Mouse (Mus musculus): ENCODE measurements at regions not wholly inside any gene's neighbourhood (a gene's known extent, or its start where the extent isn't known, plus 50 kb on each side); places are given as distances from the start of the nearest gene placed in this dataset.
A peak's percentile ranks its signal among the peaks of the same experiment; 100 is the strongest.
"Not testable (repeated sequence)": the region's sequence is repeated elsewhere in the genome, so short reads cannot be mapped to it uniquely, and the experiment has no call there.

DNA sequence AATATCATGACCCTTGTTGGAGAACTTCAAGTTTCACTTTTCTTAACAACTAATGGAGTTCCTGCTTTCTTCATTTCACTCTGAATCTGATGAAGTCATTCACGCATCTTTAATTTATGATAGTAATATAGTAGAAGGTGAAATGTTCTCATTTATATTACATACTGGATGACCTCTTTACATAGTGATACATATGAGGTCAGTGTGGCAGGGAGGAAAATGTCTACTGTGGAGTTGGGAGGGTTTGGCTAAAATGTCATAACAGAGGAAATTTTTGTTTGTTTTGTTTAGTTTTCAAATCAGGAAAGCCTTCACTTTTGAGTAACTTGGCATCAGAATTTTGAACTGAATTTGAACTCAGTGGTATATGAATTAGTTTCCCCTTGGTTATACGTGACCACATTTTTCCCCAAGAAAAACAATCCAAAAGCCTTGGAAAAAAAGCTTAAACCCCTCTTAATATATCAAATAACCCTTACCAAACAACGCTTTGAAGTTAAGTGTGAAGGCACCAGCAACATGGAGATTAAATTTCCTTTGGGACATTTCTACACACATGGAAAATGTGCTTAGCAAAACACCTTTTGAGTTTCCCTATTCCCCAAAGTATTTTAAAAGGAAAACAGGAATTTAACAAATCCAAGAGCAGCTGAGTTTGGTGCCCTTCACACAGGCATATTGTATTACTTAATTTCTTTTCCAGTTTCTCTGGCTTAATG is 377.6 kb upstream of the Nrsn1 start:
- no peak overlapping the region for H3K4me2 ChIP-seq

DNA sequence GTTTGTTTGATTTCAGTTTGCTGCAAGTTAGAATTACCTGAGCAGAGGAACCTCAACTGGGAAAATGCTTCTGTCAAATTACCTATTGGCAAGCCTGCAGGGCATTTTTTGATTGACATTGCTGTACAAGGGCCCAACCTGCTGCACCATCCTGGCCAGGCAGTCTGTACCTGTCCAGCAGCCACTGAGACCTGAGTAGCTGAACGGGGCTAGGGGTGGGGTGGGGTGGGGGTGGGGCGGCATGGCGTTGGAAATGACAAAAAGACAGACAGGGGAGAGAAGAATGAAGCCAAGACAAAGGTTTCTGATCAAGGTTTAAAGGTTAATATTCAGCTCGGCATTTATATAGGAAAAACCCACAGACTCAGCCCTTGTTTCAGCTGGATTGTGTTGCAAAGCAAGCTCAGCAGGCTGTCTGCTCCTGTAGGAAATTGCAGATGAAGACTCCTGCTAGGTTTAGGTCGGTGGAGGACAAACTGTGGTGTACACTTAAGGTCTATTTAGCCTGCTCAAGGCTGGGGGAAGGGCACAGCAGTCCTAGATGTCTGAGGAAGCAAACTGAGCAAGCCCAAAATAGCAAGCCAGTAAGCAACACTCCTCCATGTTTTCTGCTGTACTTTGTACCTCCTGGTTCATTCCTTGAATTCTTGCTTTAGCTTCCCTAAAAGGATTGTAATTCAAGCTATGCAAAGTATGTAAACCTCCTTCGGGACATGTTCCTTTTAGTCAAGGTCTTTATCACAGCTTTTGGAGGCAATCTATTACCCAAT is 369.4 kb upstream of the Nrsn1 start:
- WGBS = 12% methylated on average over 6 of the region's 6 CpGs
- Histone ChIP-seq H3K4me1 (replicated peaks) (no peaks in the 10 kb centered on the region), H3K4me2 (no peak overlapping the region), H3K9me3 (no peaks in the 10 kb centered on the region), H3K36me3 (no peaks in the 10 kb centered on the region), H3K27me3 (no peaks in the 10 kb centered on the region), H3K4me3 (no peak overlapping the region), H3K27ac (replicated peaks) (no peak overlapping the region), H3K9ac (no peak overlapping the region)
- ATAC-seq (ENCODE audit: low FRiP score, low read depth) = no peak

More for the DNA sequence above, 377.6 kb upstream of the Nrsn1 start:
- Histone ChIP-seq H3K36me3 (no peaks in the 10 kb centered on the region), H3K9me3 (no peaks in the 10 kb centered on the region), H3K4me3 (no peak overlapping the region), H3K27ac (replicated peaks) (no peak overlapping the region), H3K4me1 (replicated peaks) (no peaks in the 10 kb centered on the region), H3K9ac (no peak overlapping the region), H3K27me3 (no peaks in the 10 kb centered on the region)
- 83% methylated on average over 3 of the region's 3 CpGs for whole genome bisulfite sequencing
- no peak for ATAC-seq (ENCODE audit: low FRiP score, low read depth)

DNA sequence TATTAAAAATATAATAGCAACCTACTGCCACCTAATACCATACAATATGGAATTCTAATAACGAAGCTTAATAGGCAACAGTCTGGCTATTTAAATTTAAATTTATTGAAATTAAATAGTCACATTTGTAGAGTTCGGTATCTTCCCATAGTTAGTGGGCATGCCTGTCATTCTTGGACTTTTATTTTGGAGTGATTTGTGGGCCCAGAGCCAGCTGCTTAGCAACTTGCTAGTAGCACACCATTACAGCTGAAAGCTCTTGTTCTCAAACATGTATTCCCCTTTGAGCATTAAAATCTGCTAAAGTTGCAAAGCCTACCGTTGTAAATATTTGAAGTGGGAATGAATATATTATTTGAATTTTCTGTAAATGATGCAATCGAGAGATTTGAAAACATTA is 359.2 kb upstream of the Nrsn1 start:
- H3K27me3 ChIP-seq = no peaks in the 10 kb centered on the region
- no peaks in the 10 kb centered on the region for H3K9me3 ChIP-seq
- H3K4me2 ChIP-seq = no peak overlapping the region
- H3K4me3 ChIP-seq = no peak overlapping the region
- ATAC-seq (ENCODE audit: low FRiP score, low read depth) = no peak
- H3K36me3 ChIP-seq = no peaks in the 10 kb centered on the region
- 48% methylated on average over 4 of the region's 4 CpGs for WGBS
- H3K27ac ChIP-seq (replicated peaks) = no peak overlapping the region
- H3K4me1 ChIP-seq (replicated peaks) = no peaks in the 10 kb centered on the region
- no peak overlapping the region for H3K9ac ChIP-seq

DNA sequence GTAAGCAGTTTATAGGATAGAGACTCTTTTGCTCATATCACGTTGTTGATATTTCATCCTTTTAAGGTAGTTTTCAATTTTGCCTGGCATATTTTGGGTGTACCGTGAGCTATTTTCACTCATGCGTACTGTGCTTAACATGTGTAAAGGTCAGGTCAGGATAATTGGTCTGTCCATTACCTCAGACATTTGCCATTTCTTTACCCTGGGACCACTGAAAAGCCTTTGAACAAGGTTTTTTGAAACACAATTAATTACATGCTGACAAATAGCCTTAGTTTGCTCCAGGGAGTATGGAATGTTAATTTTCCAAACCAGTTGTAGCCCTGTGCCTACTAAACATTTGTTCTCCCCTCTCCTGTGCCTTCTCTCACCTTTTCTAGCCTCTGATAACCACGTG is 347.3 kb upstream of the Nrsn1 start:
- Histone ChIP-seq H3K4me3 (no peak overlapping the region), H3K4me2 (no peak overlapping the region), H3K9ac (no peak overlapping the region), H3K9me3 (no peaks in the 10 kb centered on the region), H3K27ac (replicated peaks) (no peak overlapping the region), H3K27me3 (no peaks in the 10 kb centered on the region), H3K36me3 (no peaks in the 10 kb centered on the region), H3K4me1 (replicated peaks) (no peaks in the 10 kb centered on the region)
- 40% methylated on average over 4 of the region's 4 CpGs for WGBS
- ATAC-seq (ENCODE audit: low FRiP score, low read depth) = no peak

DNA sequence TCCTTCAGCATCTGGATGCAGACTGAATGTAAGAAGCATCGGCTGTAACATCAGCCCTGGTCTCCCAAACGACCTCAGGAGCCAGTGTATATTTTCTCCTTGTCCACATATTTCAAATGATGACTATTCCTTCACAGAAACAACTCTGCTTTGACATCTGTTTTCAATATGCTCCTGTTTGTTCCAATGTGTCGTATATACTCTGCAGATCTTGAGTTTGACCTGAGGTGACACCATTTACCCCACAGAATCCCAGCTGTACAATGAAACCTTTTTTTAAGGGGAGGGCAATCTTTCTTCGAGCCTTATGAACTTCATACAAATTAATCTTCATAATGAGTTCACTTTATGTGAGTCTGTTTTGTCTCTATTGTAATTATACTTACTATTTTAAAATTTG is 341.7 kb upstream of the Nrsn1 start:
- no peak overlapping the region for H3K4me2 ChIP-seq
- whole genome bisulfite sequencing = 76% methylated on average over 4 of the region's 4 CpGs
- no peaks in the 10 kb centered on the region for H3K4me1 ChIP-seq (replicated peaks)
- H3K4me3 ChIP-seq = no peak overlapping the region
- H3K36me3 ChIP-seq = no peaks in the 10 kb centered on the region
- no peak overlapping the region for H3K27ac ChIP-seq (replicated peaks)
- H3K9me3 ChIP-seq = no peaks in the 10 kb centered on the region
- ATAC-seq (ENCODE audit: low FRiP score, low read depth) = no peak
- no peak overlapping the region for H3K9ac ChIP-seq
- no peaks in the 10 kb centered on the region for H3K27me3 ChIP-seq

DNA sequence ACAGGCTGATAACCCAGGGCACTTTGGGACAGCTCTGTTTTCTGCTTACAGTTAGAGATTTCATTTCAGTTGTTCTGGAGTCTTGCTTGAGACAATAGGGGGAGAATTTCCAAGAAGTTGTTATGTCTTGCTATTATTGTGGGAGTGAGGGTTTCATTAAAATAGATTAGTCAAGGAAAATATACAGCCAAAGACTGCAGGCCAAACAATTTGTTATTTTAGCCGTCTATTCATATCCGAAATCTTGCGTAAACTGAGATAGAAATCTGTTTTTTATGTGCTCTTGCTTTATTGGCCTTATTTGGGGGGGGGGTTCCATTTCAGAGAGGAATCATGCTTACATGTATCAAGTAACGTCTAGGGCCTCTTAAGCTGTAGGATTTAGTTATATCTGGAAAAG is 339.3 kb upstream of the Nrsn1 start:
- no peak overlapping the region for H3K4me2 ChIP-seq
- no peaks in the 10 kb centered on the region for H3K9me3 ChIP-seq
- 89% methylated on average over 4 of the region's 4 CpGs for WGBS
- H3K4me1 ChIP-seq (replicated peaks) = no peaks in the 10 kb centered on the region
- no peak overlapping the region for H3K27ac ChIP-seq (replicated peaks)
- H3K4me3 ChIP-seq = no peak overlapping the region
- H3K36me3 ChIP-seq = no peaks in the 10 kb centered on the region
- H3K9ac ChIP-seq = no peak overlapping the region
- H3K27me3 ChIP-seq = no peaks in the 10 kb centered on the region
- no peak for ATAC-seq (ENCODE audit: low FRiP score, low read depth)

DNA sequence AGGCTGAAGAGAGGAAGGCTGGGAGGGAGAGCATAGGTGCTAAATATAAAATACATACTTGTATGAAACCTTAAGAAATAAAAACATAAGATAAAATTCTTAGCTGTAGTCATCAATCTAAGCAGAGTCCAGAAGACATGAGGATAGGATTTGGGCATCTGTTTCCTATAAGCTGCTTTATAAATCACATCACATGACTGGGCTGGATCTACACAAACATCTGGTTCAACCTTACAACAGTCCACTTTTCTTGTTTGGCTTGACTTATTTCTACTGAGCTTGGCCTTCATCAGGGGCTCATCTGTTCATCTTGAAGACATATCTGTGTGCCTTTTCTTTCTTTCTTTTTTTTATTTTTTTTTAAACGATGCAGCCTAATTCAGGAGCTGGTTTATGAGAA is 338.9 kb upstream of the Nrsn1 start:
- 89% methylated on average over 1 of the region's 1 CpGs for WGBS
- H3K27me3 ChIP-seq = no peaks in the 10 kb centered on the region
- ATAC-seq (ENCODE audit: low FRiP score, low read depth) = no peak
- H3K27ac ChIP-seq (replicated peaks) = no peak overlapping the region
- no peak overlapping the region for H3K4me2 ChIP-seq
- no peaks in the 10 kb centered on the region for H3K36me3 ChIP-seq
- no peaks in the 10 kb centered on the region for H3K9me3 ChIP-seq
- no peaks in the 10 kb centered on the region for H3K4me1 ChIP-seq (replicated peaks)
- H3K4me3 ChIP-seq = no peak overlapping the region
- H3K9ac ChIP-seq = no peak overlapping the region

DNA sequence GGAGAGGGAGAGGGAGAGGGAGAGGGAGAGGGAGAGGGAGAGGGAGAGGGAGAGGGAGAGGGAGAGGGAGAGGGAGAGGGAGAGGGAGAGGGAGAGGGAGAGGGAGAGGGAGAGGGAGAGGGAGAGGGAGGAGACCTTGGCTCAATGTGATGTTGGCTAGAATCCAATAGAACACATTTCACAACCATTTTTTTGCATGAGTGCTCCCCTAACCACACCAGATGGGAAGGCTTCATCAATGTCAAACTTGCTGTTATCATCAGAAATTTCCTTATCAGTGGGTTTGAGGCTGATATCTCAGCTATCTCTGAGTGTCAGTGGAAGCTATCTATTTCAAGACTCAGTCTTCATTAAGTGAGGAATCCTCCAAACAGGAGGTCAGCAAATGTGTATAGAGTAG is 331.0 kb upstream of the Nrsn1 start:
- ATAC-seq (ENCODE audit: low FRiP score, low read depth); H3K4me2 ChIP-seq; H3K4me1 ChIP-seq (replicated peaks); H3K9me3 ChIP-seq; H3K27me3 ChIP-seq; H3K9ac ChIP-seq; H3K36me3 ChIP-seq; H3K4me3 ChIP-seq; H3K27ac ChIP-seq (replicated peaks): not testable (repeated sequence)

DNA sequence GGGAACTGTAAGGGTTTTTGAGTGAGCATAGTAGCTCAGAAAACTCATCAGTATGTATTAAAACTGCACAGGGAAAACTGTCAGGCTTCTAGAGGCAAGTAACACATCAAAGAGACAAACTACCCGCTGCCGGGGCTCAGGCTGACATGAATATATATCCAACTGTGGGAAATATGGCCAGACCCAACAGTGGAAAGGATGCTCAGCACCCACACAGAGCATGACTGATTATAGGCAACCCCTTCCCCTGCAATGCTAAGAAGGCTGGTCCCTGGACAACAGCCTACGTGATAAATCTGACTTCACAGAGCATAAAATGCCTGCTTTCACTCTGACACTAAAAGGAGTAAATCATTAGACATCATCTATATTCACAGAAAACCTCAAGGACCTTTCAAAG is 324.3 kb upstream of the Nrsn1 start:
- Histone ChIP-seq H3K9me3 (no peaks in the 10 kb centered on the region), H3K9ac (no peak overlapping the region), H3K36me3 (no peaks in the 10 kb centered on the region), H3K27ac (replicated peaks) (no peak overlapping the region), H3K4me2 (no peak overlapping the region), H3K4me3 (no peak overlapping the region), H3K27me3 (no peaks in the 10 kb centered on the region), H3K4me1 (replicated peaks) (no peaks in the 10 kb centered on the region)
- 45% methylated on average over 3 of the region's 3 CpGs for WGBS
- peak; percentile 59; the same call in 1 of the 2 replicates for ATAC-seq (ENCODE audit: low FRiP score, low read depth)

DNA sequence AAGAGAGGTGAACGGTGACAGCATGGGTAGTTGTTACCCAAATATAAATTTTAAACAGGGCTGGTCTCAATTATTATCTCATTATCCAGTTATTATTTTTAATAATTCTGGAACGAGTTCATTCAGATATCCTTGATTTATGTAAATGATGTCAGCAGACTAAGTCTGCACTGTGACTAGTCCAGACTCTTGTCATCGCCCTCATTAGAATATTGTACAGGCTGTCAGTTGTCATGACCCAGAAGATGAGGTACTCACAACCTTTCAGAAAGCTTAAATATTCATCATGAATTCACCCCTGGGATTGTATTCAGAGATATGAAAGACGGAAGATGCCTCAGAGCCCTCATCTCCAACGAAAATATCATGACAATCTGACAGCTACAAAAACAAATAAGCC is 300.3 kb upstream of the Nrsn1 start:
- Histone ChIP-seq H3K27me3 (no peaks in the 10 kb centered on the region), H3K4me1 (replicated peaks) (no peaks in the 10 kb centered on the region), H3K36me3 (no peaks in the 10 kb centered on the region), H3K9ac (no peak overlapping the region), H3K4me3 (no peak overlapping the region), H3K4me2 (no peak overlapping the region), H3K9me3 (no peaks in the 10 kb centered on the region), H3K27ac (replicated peaks) (no peak overlapping the region)
- ATAC-seq (ENCODE audit: low FRiP score, low read depth) = no peak
- WGBS = 55% methylated on average over 5 of the region's 5 CpGs

DNA sequence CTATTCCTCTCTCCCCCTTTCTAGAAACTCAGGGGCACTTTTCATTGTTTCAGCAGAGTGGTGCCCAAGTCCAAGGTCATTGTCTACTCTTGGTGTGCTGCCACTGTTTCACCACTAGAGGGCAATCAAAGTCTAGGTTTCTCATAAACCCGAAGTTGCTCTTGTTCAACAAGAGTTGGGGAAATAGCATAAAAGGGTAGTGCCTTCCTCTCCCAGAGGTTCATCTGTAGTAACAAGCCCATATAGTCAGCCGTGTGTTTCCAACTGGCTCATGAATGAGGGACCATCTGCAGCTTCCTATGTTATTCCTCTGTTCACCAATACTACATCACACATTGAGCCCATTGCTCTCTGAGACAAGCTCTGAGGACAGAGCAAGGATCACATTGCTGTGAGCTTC is 292.4 kb upstream of the Nrsn1 start:
- Histone ChIP-seq H3K36me3 (no peaks in the 10 kb centered on the region), H3K9ac (no peak overlapping the region), H3K9me3 (no peaks in the 10 kb centered on the region), H3K4me2 (no peak overlapping the region), H3K27me3 (no peaks in the 10 kb centered on the region), H3K4me3 (no peak overlapping the region), H3K27ac (replicated peaks) (no peak overlapping the region), H3K4me1 (replicated peaks) (no peaks in the 10 kb centered on the region)
- peak; percentile 66; the same call in 1 of the 2 replicates for ATAC-seq (ENCODE audit: low FRiP score, low read depth)
- 3% methylated on average over 2 of the region's 2 CpGs for WGBS

DNA sequence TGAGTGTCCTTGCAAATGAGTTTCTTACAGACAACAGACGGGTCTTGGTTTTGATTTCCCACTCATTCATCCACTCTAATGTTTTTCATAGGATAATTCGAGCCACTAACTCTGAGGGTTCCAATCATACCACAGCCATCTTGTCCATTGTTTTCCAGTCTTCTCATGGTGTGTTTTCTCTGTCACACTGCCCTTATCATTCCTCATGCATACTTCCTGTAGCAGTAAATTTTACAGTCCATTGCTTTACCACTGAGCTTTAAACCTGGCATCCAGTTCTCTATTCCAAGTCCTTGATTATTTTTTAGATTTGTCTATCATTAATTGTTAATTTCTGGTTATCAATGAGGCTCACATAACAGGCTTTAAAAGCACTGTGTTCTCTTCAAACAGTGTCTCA is 290.0 kb upstream of the Nrsn1 start:
- Histone ChIP-seq H3K27me3 (no peaks in the 10 kb centered on the region), H3K9me3 (no peaks in the 10 kb centered on the region), H3K4me3 (no peak overlapping the region), H3K4me2 (no peak overlapping the region), H3K9ac (no peak overlapping the region), H3K27ac (replicated peaks) (no peak overlapping the region), H3K4me1 (replicated peaks) (no peaks in the 10 kb centered on the region), H3K36me3 (no peaks in the 10 kb centered on the region)
- ATAC-seq (ENCODE audit: low FRiP score, low read depth) = no peak
- WGBS = 38% methylated on average over 2 of the region's 2 CpGs

DNA sequence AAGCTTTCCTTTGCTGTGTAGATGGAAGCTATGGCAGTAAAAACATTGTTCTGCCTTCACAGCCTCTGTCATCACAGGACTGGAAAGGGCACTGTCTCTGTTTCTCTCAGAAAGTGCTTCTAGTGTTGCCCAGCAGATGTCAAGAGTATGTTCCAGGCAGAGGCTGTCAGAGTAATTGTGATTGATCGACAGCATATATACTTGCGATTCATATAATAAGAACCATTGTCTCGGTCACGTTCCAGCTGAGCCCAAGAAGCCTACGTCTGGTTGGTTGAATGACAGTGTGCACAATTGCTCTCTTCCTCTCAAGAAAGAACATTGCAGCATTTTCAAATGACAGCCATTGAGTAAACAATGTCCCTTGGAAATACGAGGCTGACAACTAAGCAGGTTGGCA is 284.7 kb upstream of the Nrsn1 start:
- WGBS = 45% methylated on average over 6 of the region's 6 CpGs
- no peaks in the 10 kb centered on the region for H3K36me3 ChIP-seq
- no peak overlapping the region for H3K4me2 ChIP-seq
- no peak overlapping the region for H3K4me3 ChIP-seq
- no peak overlapping the region for H3K9ac ChIP-seq
- ATAC-seq (ENCODE audit: low FRiP score, low read depth) = no peak
- H3K27me3 ChIP-seq = no peaks in the 10 kb centered on the region
- H3K4me1 ChIP-seq (replicated peaks) = no peaks in the 10 kb centered on the region
- H3K9me3 ChIP-seq = no peaks in the 10 kb centered on the region
- no peak overlapping the region for H3K27ac ChIP-seq (replicated peaks)

Measured in hindbrain, embryonic 15.5 days (tissue).